Mouse (Mus musculus) liver, adult 2 months (tissue): Measurements from ENCODE around the gene Ndc1. TPM values are rescaled to one million over a fixed set of nuclear protein-coding genes. Genes with fewer than 3 reads are reported as not detected.

Source experiments
- DNase-seq: peaks from one replicate; pipeline ENCODE4 v3.0.0-alpha.2; 2011; ENCODE audit warnings: low read depth, low spot score; ENCODE audit errors: extremely low read depth
- H3K27ac ChIP-seq: fragments of 200-500 bp; replicated peaks from 2 replicates; pipeline ENCODE4 v1.5.1; 2012; ENCODE audit warnings: low read depth, mild to moderate bottlenecking, control low read depth, inconsistent platforms, low read length; ENCODE audit not compliant: insufficient read depth
- H3K27me3 ChIP-seq: fragments of 200-500 bp; 2 replicates; pipeline ENCODE4 v1.6.1; 2012; ENCODE audit warnings: mild to moderate bottlenecking, moderate library complexity, low read length, inconsistent platforms; ENCODE audit not compliant: control insufficient read depth, insufficient read depth
- H3K36me3 ChIP-seq: fragments of 200-500 bp; 2 replicates; pipeline ENCODE4 v1.6.1; 2012; ENCODE audit warnings: low read length, inconsistent platforms; ENCODE audit not compliant: control insufficient read depth, insufficient read depth
- H3K4me1 ChIP-seq: fragments of 200-500 bp; 2 replicates; pipeline ENCODE4 v1.6.1; 2011; ENCODE audit warnings: low read length; ENCODE audit not compliant: control insufficient read depth, insufficient read depth
- H3K4me3 ChIP-seq: fragments of 200-500 bp; 2 replicates; pipeline ENCODE4 v1.5.1; 2011; ENCODE audit warnings: low read depth, mild to moderate bottlenecking, control low read depth, low read length, moderate library complexity; ENCODE audit not compliant: insufficient read depth
- H3K79me2 ChIP-seq: fragments of 200-500 bp; 2 replicates; pipeline ENCODE4 v1.6.1; 2012; ENCODE audit warnings: inconsistent platforms, mild to moderate bottlenecking, low read length, moderate library complexity; ENCODE audit not compliant: control insufficient read depth, insufficient read depth
- H3K9ac ChIP-seq: fragments of 200-500 bp; 2 replicates; pipeline ENCODE4 v1.6.1; 2012; ENCODE audit warnings: low read depth, mild to moderate bottlenecking, control low read depth, inconsistent platforms, low read length
- CTCF ChIP-seq: fragments of 200-500 bp; IDR thresholded peaks from 2 replicates; pipeline ENCODE4 v1.5.1; 2011; ENCODE audit warnings: low read depth, low read length, control low read depth
- POLR2A ChIP-seq: fragments of 200-500 bp; IDR thresholded peaks from 2 replicates; pipeline ENCODE4 v1.6.1; 2011; ENCODE audit warnings: low read length, control low read depth; ENCODE audit not compliant: insufficient read depth; ENCODE audit errors: extremely low read depth
- WGBS: fragments of 180-500 bp; shearing (Covaris S2); methylation state at CpG from one replicate; pipeline ENCODE4 v1.1.7; 2018; 5-methylcytosine and 5-hydroxymethylcytosine counted together
- polyA plus RNA-seq: library from polyadenylated mRNA; depleted of rRNA; stranded (reverse); fragments of >200 nt; gene quantifications from 2 replicates; pipeline ENCODE4 v1.2.3, GENCODE M21; 2012
- total RNA-seq: library from RNA; depleted of rRNA; stranded (reverse); fragments of >200 nt; gene quantifications from 2 replicates; pipeline ENCODE4 v1.2.3, GENCODE M21; 2014

Gene Ndc1
- total and polyA plus RNA-seq, 2 experiments: 5.3 to 7.0 TPM

GRCm38 (mm10) chr4:107448481-107448880, 80.9 kb downstream of the Ndc1 start:
- Histone ChIP-seq H3K27me3 (no peaks in the 10 kb centered on the region), H3K27ac (no peak overlapping the region), H3K79me2 (no peaks in the 10 kb centered on the region), H3K9ac (no peak overlapping the region), H3K4me1 (no peaks in the 10 kb centered on the region), H3K36me3 (no peaks in the 10 kb centered on the region), H3K4me3 (no peak overlapping the region)
- 88% methylated on average over 6 of the region's 6 CpGs for WGBS
- DNase-seq: no peak
- TF ChIP-seq CTCF (peak; percentile 30), POLR2A (no peak)

DNA sequence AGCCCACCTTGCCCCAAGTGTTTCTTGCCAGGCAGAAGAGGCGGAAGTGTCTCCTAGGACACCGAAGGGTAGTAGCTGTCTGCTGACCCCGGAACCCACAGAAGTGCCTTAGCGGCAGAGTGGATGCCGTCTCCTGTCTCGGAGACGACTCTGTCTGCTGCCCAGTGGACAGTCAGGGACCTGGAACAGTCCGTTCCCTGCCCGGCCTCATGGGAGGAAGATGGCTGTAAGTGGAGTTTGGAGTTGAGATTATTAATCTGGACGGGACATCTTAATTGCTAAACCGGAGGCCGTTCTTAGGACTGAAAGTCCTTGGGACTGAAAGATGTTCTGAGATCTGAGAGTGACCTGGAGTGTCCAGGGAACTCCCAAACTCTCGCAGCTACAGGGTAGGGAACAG, 81.9 kb downstream of the Ndc1 start:
- 81% methylated on average over 13 of the region's 13 CpGs for WGBS
- H3K27me3 ChIP-seq: no peaks in the 10 kb centered on the region
- H3K4me1 ChIP-seq: no peaks in the 10 kb centered on the region
- no peaks in the 10 kb centered on the region for H3K36me3 ChIP-seq
- H3K79me2 ChIP-seq: no peaks in the 10 kb centered on the region
- H3K27ac ChIP-seq: no peak overlapping the region
- DNase-seq: no peak
- no peak overlapping the region for H3K9ac ChIP-seq
- no peak overlapping the region for H3K4me3 ChIP-seq
- no peak for TF ChIP-seq POLR2A
- no peak for TF ChIP-seq CTCF

GRCm38 (mm10) chr4:107452266-107453015, 84.9 kb downstream of the Ndc1 start:
- Histone ChIP-seq H3K4me3 (no peak overlapping the region), H3K27me3 (no peaks in the 10 kb centered on the region), H3K9ac (no peak overlapping the region), H3K27ac (no peak overlapping the region), H3K36me3 (no peaks in the 10 kb centered on the region), H3K79me2 (no peaks in the 10 kb centered on the region), H3K4me1 (no peaks in the 10 kb centered on the region)
- WGBS: 81% methylated on average over 18 of the region's 18 CpGs
- no peak for DNase-seq
- TF ChIP-seq POLR2A: no peak
- TF ChIP-seq CTCF: no peak

GRCm38 (mm10) chr4:107453141-107453984, 85.8 kb downstream of the Ndc1 start:
- H3K27ac ChIP-seq: no peak overlapping the region
- WGBS: 58% methylated on average over 16 of the region's 16 CpGs
- no peaks in the 10 kb centered on the region for H3K27me3 ChIP-seq
- DNase-seq: peak; percentile 34
- H3K36me3 ChIP-seq: no peaks in the 10 kb centered on the region
- TF ChIP-seq POLR2A (no peak), CTCF (peak; percentile 83)
- no peak overlapping the region for H3K9ac ChIP-seq
- H3K4me1 ChIP-seq: no peaks in the 10 kb centered on the region
- no peaks in the 10 kb centered on the region for H3K79me2 ChIP-seq
- H3K4me3 ChIP-seq: no peak overlapping the region

- Histone ChIP-seq H3K9ac (no peak overlapping the region), H3K79me2 (no peaks in the 10 kb centered on the region), H3K27me3 (no peaks in the 10 kb centered on the region), H3K4me3 (no peak overlapping the region), H3K4me1 (no peaks in the 10 kb centered on the region), H3K36me3 (no peaks in the 10 kb centered on the region), H3K27ac (no peak overlapping the region)
- TF ChIP-seq CTCF (no peak), POLR2A (no peak)
- WGBS: 68% methylated on average over 12 of the region's 12 CpGs
- DNase-seq: no peak
Measured at GRCm38 (mm10) chr4:107457602-107458001, 90.0 kb downstream of the Ndc1 start.

- Histone ChIP-seq H3K27ac (no peak overlapping the region), H3K4me1 (no peaks in the 10 kb centered on the region), H3K79me2 (no peaks in the 10 kb centered on the region), H3K9ac (no peak overlapping the region), H3K36me3 (no peaks in the 10 kb centered on the region), H3K4me3 (no peak overlapping the region), H3K27me3 (no peaks in the 10 kb centered on the region)
- WGBS: 77% methylated on average over 17 of the region's 17 CpGs
- no peak for DNase-seq
- TF ChIP-seq POLR2A (no peak), CTCF (no peak)
Measured at GRCm38 (mm10) chr4:107458907-107459306, 91.3 kb downstream of the Ndc1 start.
